Mouse (Mus musculus) forebrain, postnatal 0 days (tissue): Measurements from ENCODE around the gene Ocrl. TPM values are rescaled to one million over a fixed set of nuclear protein-coding genes. Genes with fewer than 3 reads are reported as not detected.
A peak's percentile ranks its signal among the peaks of the same experiment; 100 is the strongest.

Experiments used
- ATAC-seq: fragments of 200-750 bp; cut with Nextera tagmentation; 2 replicates; pipeline ENCODE4 v1.8.0; 2017; ENCODE audit warnings: mild to moderate bottlenecking, moderate library complexity
- DNase-seq: peaks from one replicate; pipeline ENCODE4 v3.0.0-alpha.2; 2015
- H3K27ac ChIP-seq: fragments of 300-500 bp; sonication (generic); 2 replicates; pipeline ENCODE4 v1.5.1; 2014; ENCODE audit warnings: low read depth, mild to moderate bottlenecking, antibody characterized with exemption, low read length, moderate library complexity, mixed read lengths
- H3K27me3 ChIP-seq: fragments of 300-500 bp; sonication (generic); 2 replicates; pipeline ENCODE4 v1.6.1; 2014; ENCODE audit warnings: mild to moderate bottlenecking, low read length, mixed read lengths; ENCODE audit not compliant: insufficient read depth
- H3K36me3 ChIP-seq: fragments of 300-500 bp; sonication (generic); 2 replicates; pipeline ENCODE4 v1.6.1; 2014; ENCODE audit warnings: mild to moderate bottlenecking, moderate library complexity; ENCODE audit not compliant: insufficient read depth
- H3K4me1 ChIP-seq: fragments of 300-500 bp; sonication (generic); 2 replicates; pipeline ENCODE4 v1.6.1; 2014; ENCODE audit warnings: antibody characterized with exemption; ENCODE audit not compliant: insufficient read depth
- H3K4me2 ChIP-seq: fragments of 300-500 bp; sonication (generic); 2 replicates; pipeline ENCODE4 v1.6.1; 2014; ENCODE audit warnings: low read depth, mild to moderate bottlenecking, moderate library complexity
- H3K4me3 ChIP-seq: fragments of 300-500 bp; sonication (generic); 2 replicates; pipeline ENCODE4 v1.5.1; 2014; ENCODE audit warnings: low read depth, low read length, mixed read lengths
- H3K9ac ChIP-seq: fragments of 300-500 bp; sonication (generic); 2 replicates; pipeline ENCODE4 v1.6.1; 2014; ENCODE audit warnings: mild to moderate bottlenecking
- H3K9me3 ChIP-seq: fragments of 300-500 bp; sonication (generic); 2 replicates; pipeline ENCODE4 v1.6.1; 2016; ENCODE audit warnings: low read length
- CTCF ChIP-seq: sonication (generic); IDR thresholded peaks from 2 replicates; pipeline ENCODE4 v1.5.1; 2016; ENCODE audit warnings: antibody characterized with exemption, control low read depth, low read depth
- WGBS: fragments of 180-500 bp; shearing (Covaris S2); extraction: QIAGEN DNeasy Blood & Tissue Kit; methylation state at CpG from one replicate; pipeline ENCODE4 v1.1.7; 2014; 5-methylcytosine and 5-hydroxymethylcytosine counted together
- polyA plus RNA-seq: library from polyadenylated mRNA; unstranded; fragments of >200 nt; fragmentation: Nextera tagmentation; extraction: Ambion mirVana; gene quantifications from 2 replicates; pipeline ENCODE4 v1.2.1, GENCODE M21; 2015
- total RNA-seq: library from RNA; depleted of rRNA; stranded (reverse); fragments of >200 nt; gene quantifications from 2 replicates; pipeline ENCODE4 v1.2.3, GENCODE M21; 2014

The Ocrl gene
- total and polyA plus RNA-seq, 2 experiments from 2014 or later: 21.5 to 36.8 TPM

DNA sequence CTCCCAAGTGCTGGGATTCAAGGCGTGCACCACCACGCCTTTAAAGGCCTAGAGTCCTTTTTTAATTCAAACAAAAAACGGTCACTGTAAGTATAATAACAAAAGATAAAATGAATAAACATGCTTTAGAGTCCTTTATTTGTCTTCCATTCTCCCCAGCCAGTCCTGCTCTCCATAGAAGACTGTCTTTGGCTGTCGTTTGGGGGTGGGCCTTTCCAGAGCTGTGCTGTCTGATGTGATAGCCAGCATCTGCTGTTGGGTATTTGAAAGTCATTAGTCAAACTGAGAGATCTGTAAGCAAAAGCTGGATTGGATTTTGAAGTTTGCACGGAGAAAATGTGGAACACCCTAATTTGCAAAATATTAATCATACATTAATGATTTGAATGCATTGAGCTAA lies 24.7 kb downstream of the Ocrl start:
- Histone ChIP-seq H3K9me3 (no peaks in the 10 kb centered on the region), H3K27ac (no peak overlapping the region), H3K4me2 (no peak overlapping the region), H3K27me3 (no peaks in the 10 kb centered on the region), H3K4me1 (no peaks in the 10 kb centered on the region), H3K4me3 (no peak overlapping the region), H3K9ac (no peak overlapping the region), H3K36me3 (peaks cover 10% of the 10 kb centered on the region; the same call in 1 of the 2 replicates)
- DNase-seq: no peak
- 47% methylated on average over 5 of the region's 5 CpGs for WGBS
- no peak for ATAC-seq
- no peak for TF ChIP-seq CTCF

DNA sequence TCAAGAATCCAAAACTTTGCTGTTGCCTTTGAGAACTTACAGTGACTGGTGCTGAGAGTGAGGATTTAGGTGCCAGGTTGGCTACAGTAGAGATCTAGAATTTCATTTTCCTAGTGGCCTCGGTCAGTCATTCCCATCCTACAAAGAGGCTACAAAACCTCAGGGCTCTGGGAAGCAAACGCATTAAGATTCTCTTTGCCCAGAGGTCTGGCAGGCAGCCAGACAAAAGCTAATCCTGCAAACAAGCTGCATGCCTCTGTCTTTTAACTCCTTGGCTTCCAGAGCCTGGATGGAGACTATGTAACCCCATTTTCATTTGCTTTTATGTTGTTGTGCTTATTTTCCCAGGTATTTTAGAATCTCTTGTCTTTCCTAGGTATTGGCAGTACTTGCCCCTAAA lies 25.6 kb downstream of the Ocrl start:
- H3K27me3 ChIP-seq: no peaks in the 10 kb centered on the region
- no peak overlapping the region for H3K27ac ChIP-seq
- peaks cover 10% of the 10 kb centered on the region; the same call in 1 of the 2 replicates for H3K36me3 ChIP-seq
- no peak overlapping the region for H3K9ac ChIP-seq
- WGBS: 30% methylated on average over 2 of the region's 2 CpGs
- peak; percentile 51 for DNase-seq
- H3K9me3 ChIP-seq: no peaks in the 10 kb centered on the region
- H3K4me1 ChIP-seq: no peaks in the 10 kb centered on the region
- no peak for ATAC-seq
- no peak for TF ChIP-seq CTCF
- no peak overlapping the region for H3K4me3 ChIP-seq
- H3K4me2 ChIP-seq: no peak overlapping the region

DNA sequence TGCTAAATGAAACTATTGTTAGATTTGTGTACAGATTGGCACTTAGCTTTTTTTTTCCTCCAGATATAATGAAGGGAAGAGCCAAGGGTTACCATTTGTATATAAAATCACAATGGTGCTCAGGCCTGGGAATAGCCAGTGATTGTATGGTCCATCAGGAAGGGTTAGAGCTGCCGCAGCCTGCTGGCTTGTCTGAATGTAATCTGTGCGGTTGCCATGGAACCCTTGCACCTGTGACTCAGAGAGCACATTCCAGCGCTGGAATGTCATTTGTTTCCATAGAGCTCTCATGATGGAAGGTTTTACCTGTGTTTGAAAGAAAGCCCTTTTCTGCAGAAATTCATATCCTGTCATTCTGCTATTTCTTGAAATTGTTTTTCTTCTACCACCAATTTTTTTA lies 37.5 kb downstream of the Ocrl start:
- Histone ChIP-seq H3K27me3 (no peaks in the 10 kb centered on the region), H3K4me2 (no peak overlapping the region), H3K9ac (no peak overlapping the region), H3K36me3 (peaks cover 4% of the 10 kb centered on the region; the same call in 1 of the 2 replicates), H3K4me1 (no peaks in the 10 kb centered on the region), H3K27ac (no peak overlapping the region), H3K9me3 (no peaks in the 10 kb centered on the region), H3K4me3 (no peak overlapping the region)
- 22% methylated on average over 3 of the region's 3 CpGs for WGBS
- no peak for TF ChIP-seq CTCF
- ATAC-seq: peak; percentile 81
- peak; percentile 22 for DNase-seq

DNA sequence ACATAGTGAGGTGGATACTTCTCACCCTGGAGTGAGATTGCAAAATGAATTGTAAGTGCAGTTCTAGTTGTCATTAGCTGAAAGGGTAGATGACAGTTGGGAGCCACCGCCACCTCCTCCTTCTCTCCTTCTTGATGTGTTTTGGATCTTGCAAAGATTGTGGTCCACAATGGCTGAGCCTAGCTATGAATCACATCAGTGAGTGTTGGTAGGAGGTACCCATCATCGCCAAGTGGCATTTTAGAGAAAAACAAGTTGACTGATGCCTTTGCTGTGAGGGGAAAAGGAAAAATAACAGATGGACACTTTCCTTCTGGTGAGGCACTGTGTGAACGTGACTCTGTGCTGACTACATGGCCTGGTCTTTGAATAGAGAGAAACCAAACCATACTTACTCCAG lies 50.4 kb downstream of the Ocrl start:
- no peak overlapping the region for H3K27ac ChIP-seq
- no peaks in the 10 kb centered on the region for H3K27me3 ChIP-seq
- 86% methylated on average over 3 of the region's 3 CpGs for WGBS
- no peak overlapping the region for H3K4me2 ChIP-seq
- H3K4me3 ChIP-seq: no peak overlapping the region
- DNase-seq (no peak), ATAC-seq (no peak)
- no peak overlapping the region for H3K9ac ChIP-seq
- TF ChIP-seq CTCF: no peak
- H3K4me1 ChIP-seq: no peaks in the 10 kb centered on the region
- peaks cover 6% of the 10 kb centered on the region; the same call in 1 of the 2 replicates for H3K36me3 ChIP-seq
- H3K9me3 ChIP-seq: no peaks in the 10 kb centered on the region

DNA sequence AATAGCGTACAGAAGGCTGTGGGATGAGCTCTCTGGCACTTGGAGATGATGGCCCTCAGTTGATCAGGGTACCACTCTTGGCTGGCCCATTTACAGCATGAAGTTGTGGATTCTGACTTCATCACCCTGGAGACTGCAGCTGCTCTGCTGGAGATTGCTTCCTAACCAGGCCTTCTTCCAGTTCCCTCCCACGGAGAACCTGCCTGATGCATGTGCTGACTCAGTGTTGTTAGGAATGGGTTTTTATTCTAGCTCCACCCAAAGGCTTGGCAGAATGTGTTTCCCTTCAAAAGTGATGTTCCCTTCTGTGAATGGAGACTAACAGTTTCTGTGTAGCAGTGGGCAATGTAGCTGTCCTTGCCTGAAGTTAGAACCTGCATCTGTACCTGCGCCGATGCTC lies 58.2 kb downstream of the Ocrl start:
- ATAC-seq (no peak), DNase-seq (no peak)
- WGBS: 88% methylated on average over 4 of the region's 4 CpGs
- H3K9ac ChIP-seq: no peak overlapping the region
- no peak overlapping the region for H3K4me2 ChIP-seq
- no peaks in the 10 kb centered on the region for H3K9me3 ChIP-seq
- H3K27ac ChIP-seq: no peak overlapping the region
- no peaks in the 10 kb centered on the region for H3K36me3 ChIP-seq
- no peaks in the 10 kb centered on the region for H3K27me3 ChIP-seq
- no peak for TF ChIP-seq CTCF
- H3K4me1 ChIP-seq: no peaks in the 10 kb centered on the region
- no peak overlapping the region for H3K4me3 ChIP-seq

DNA sequence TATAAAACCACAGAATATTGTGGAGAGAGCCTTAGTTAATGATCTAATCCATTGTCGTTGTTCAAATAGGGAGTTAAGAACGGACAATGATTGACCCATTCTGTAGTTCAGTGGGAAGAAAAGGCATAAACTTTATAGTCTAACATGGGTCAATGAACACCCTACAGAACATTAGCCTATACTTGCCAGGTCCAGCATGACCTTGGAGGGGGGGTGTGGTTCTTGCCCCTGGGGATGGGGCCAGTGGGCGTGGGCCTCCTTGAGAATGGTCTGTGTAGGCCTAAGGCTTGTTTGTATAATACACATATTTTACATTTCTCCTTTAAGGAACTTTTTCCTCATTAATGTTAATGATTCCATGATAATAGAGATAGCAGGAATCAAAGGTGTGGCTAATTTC lies 58.7 kb downstream of the Ocrl start:
- no peaks in the 10 kb centered on the region for H3K4me1 ChIP-seq
- no peaks in the 10 kb centered on the region for H3K27me3 ChIP-seq
- no peak overlapping the region for H3K9ac ChIP-seq
- H3K36me3 ChIP-seq: no peaks in the 10 kb centered on the region
- 91% methylated on average over 3 of the region's 3 CpGs for WGBS
- H3K4me2 ChIP-seq: no peak overlapping the region
- no peak overlapping the region for H3K27ac ChIP-seq
- H3K9me3 ChIP-seq: no peaks in the 10 kb centered on the region
- ATAC-seq (no peak), DNase-seq (no peak)
- no peak overlapping the region for H3K4me3 ChIP-seq
- TF ChIP-seq CTCF: no peak

DNA sequence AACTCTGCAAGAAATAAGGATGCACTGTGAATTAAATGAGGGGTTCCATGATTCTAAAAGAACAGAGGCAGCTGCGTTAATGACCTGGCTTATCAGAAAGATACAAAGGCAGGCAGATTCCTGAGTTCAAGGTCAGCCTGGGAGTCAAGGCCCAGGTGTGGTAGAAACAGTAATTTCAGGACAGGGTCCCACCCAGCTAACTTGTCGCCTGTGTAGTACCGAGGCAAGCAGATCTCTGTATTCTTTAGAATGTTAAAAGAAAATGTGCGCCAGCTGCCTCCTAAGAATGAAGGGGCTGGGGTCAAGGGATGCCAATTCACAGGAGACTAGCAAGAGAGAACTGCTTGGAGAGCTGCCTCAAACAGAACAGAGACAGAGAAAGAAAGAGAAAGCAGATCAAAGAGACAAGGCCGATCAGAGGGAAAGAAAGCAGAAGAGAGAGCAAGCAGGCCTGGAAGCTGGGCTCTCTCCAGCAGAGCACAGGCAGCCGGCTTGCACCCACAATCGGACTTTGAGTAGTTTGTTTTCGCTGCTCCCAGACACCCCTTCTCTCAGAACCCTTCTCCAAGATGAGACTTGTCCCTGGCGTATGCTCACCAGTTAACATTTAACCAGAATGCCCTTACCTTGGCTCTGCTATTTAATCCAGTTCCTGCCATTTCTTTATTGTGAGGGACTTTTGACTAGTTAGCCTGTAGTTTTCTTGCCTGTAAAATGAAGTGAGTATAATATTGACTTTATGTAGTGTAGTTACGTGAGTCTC lies 59.4 kb downstream of the Ocrl start:
- H3K27ac ChIP-seq: no peak overlapping the region
- H3K9ac ChIP-seq: no peak overlapping the region
- no peak overlapping the region for H3K4me3 ChIP-seq
- DNase-seq (no peak), ATAC-seq (no peak)
- no peaks in the 10 kb centered on the region for H3K4me1 ChIP-seq
- no peaks in the 10 kb centered on the region for H3K9me3 ChIP-seq
- H3K27me3 ChIP-seq: no peaks in the 10 kb centered on the region
- no peak for TF ChIP-seq CTCF
- no peaks in the 10 kb centered on the region for H3K36me3 ChIP-seq
- 62% methylated on average over 10 of the region's 10 CpGs for WGBS
- no peak overlapping the region for H3K4me2 ChIP-seq
